Mouse (Mus musculus) ES-E14 (cell line): ENCODE data around the gene Birc6. TPM values are rescaled to one million over a fixed set of nuclear protein-coding genes. Genes with fewer than 3 reads are reported as not detected.

Experiments used
- DNase-seq: peaks from one replicate; pipeline ENCODE4 v3.0.0-alpha.2; 2013; ENCODE audit warnings: low read depth, low spot score
- H3K27ac ChIP-seq: 2 replicates; pipeline ENCODE4 v1.5.1; 2012; ENCODE audit warnings: low read depth, mild to moderate bottlenecking, low read length, moderate library complexity, mixed read lengths; ENCODE audit not compliant: poor library complexity, insufficient read depth, severe bottlenecking
- H3K36me3 ChIP-seq: 2 replicates; pipeline ENCODE4 v1.6.1; 2012; ENCODE audit warnings: mild to moderate bottlenecking, low read length, moderate library complexity, mixed read lengths; ENCODE audit not compliant: control insufficient read depth, poor library complexity, insufficient read depth, severe bottlenecking
- H3K4me1 ChIP-seq, 2 experiments: fragments of 150-350 bp in 1 of 2; sonication (generic) in 1 of 2; 2 replicates each; pipeline ENCODE4 v1.6.1; 2012; ENCODE audit warnings: low read length in 2 of 2, mild to moderate bottlenecking in 1 of 2, mixed read lengths in 1 of 2; ENCODE audit not compliant: control insufficient read depth in 2 of 2, insufficient read depth in 2 of 2, poor library complexity in 1 of 2
- H3K4me3 ChIP-seq, 2 experiments: fragments of 150-350 bp in 1 of 2; sonication (generic) in 1 of 2; 2 replicates each; pipeline ENCODE4 v1.5.1; 2012; ENCODE audit warnings: low read length in 2 of 2, low read depth in 1 of 2, mild to moderate bottlenecking in 1 of 2, mixed read lengths in 1 of 2; ENCODE audit not compliant: insufficient read depth in 1 of 2, poor library complexity in 1 of 2, severe bottlenecking in 1 of 2
- H3K9ac ChIP-seq: 2 replicates; pipeline ENCODE4 v1.6.1; 2012; ENCODE audit warnings: low read depth, mild to moderate bottlenecking, low read length, mixed read lengths; ENCODE audit not compliant: poor library complexity, insufficient read depth, severe bottlenecking
- H3K9me3 ChIP-seq: fragments of 150-350 bp; sonication (generic); 2 replicates; pipeline ENCODE4 v1.6.1; 2012; ENCODE audit warnings: low read depth, mild to moderate bottlenecking, low read length; ENCODE audit not compliant: control insufficient read depth, insufficient read depth
- CHD2 ChIP-seq: IDR thresholded peaks from 2 replicates; pipeline ENCODE4 v1.6.1; 2014; ENCODE audit warnings: mild to moderate bottlenecking, low read depth, low read length, inconsistent platforms
- HCFC1 ChIP-seq: IDR thresholded peaks from 2 replicates; pipeline ENCODE4 v1.6.1; 2012; ENCODE audit warnings: low read length, inconsistent platforms, borderline replicate concordance; ENCODE audit not compliant: insufficient read depth
- MAFK ChIP-seq: IDR thresholded peaks from 2 replicates; pipeline ENCODE4 v1.6.1; 2014; ENCODE audit warnings: mild to moderate bottlenecking, low read depth, low read length, inconsistent platforms; ENCODE audit not compliant: insufficient read depth
- ZC3H11A ChIP-seq: IDR thresholded peaks from 2 replicates; pipeline ENCODE4 v1.6.1; 2012; ENCODE audit warnings: low read depth, mild to moderate bottlenecking, inconsistent platforms, low read length, borderline replicate concordance
- ZNF384 ChIP-seq: IDR thresholded peaks from 2 replicates; pipeline ENCODE4 v1.6.1; 2012; ENCODE audit warnings: low read depth, low read length, inconsistent platforms
- in situ Hi-C, 2 experiments: fragments of 600-800 bp; cut with MboI; formaldehyde crosslinking; loops; one replicate each; pipeline ENCODE4 v1.15.1; 2025; ENCODE audit warnings: low sequenced_read_pairs in 2 of 2, inconsistent platforms in 1 of 2; ENCODE audit not compliant: unreplicated experiment in 2 of 2
- total RNA-seq: library from RNA; depleted of rRNA; stranded (reverse); fragments of 300-350 nt; gene quantifications from 2 replicates; pipeline ENCODE4 v1.2.3, GENCODE M21; 2012

Gene Birc6
- total RNA-seq, 1 experiment, result 122 TPM

- in situ Hi-C loops, result no loop called here
- DNase-seq, result no peak
- TF ChIP-seq HCFC1, result no peak
- Histone ChIP-seq H3K9me3 (no peaks in the 10 kb centered on the region), H3K4me1 (no peaks in the 10 kb centered on the region), H3K9ac (no peak overlapping the region), H3K4me3 (no peak overlapping the region), H3K27ac (no peak overlapping the region), H3K36me3 (no peaks in the 10 kb centered on the region)
Observed at GRCm38 (mm10) chr17:74512308-74512707, 15.8 kb upstream of the Birc6 start.

GRCm38 (mm10) chr17:74522797-74523723 lies 5.0 kb upstream of the Birc6 start:
- Histone ChIP-seq H3K9ac (no peak overlapping the region), H3K4me3 (no peak overlapping the region), H3K27ac (no peak overlapping the region), H3K4me1 (0 out of 4 replicates have a peak, but pooled peaks cover 0 to 2% of the 10 kb centered on the region in 2 experiments), H3K9me3 (no peaks in the 10 kb centered on the region), H3K36me3 (no peaks in the 10 kb centered on the region)
- in situ Hi-C loops, result no loop called here
- TF ChIP-seq MAFK, result no peak
- no peak for TF ChIP-seq ZNF384
- TF ChIP-seq CHD2, result no peak
- no peak for TF ChIP-seq HCFC1
- TF ChIP-seq ZC3H11A, result no peak
- DNase-seq, result peak; percentile 46

- TF ChIP-seq HCFC1, result no peak
- no peak for TF ChIP-seq CHD2
- no peak for TF ChIP-seq ZC3H11A
- no peak for TF ChIP-seq MAFK
- TF ChIP-seq ZNF384, result peak; percentile 66; the same call in 1 of the 2 replicates
- Histone ChIP-seq H3K9ac (peak overlapping the region; percentile 39; the same call in 1 of the 2 replicates), H3K4me1 (peaks cover 2% of the 10 kb centered on the region in 2 experiments; a peak in 2 of 4 replicates), H3K36me3 (no peaks in the 10 kb centered on the region), H3K4me3 (peak overlapping the region; percentile 64 to 69; a peak in 3 of 4 replicates), H3K9me3 (no peaks in the 10 kb centered on the region), H3K27ac (peak overlapping the region; percentile 93; the same call in 1 of the 2 replicates)
- in situ Hi-C loops, result no loop called here
- no peak for DNase-seq
Observed at GRCm38 (mm10) chr17:74526117-74526516, 2.0 kb upstream of the Birc6 start.

- peak overlapping the region; percentile 64 to 69 for H3K4me3 ChIP-seq
Observed at GRCm38 (mm10) chr17:74526806-74527653, 1.1 kb upstream of the Birc6 start.

More at GRCm38 (mm10) chr17:74526806-74527653, 1.1 kb upstream of the Birc6 start:
- H3K9ac ChIP-seq, result peak overlapping the region; percentile 79; the same call in 1 of the 2 replicates
- in situ Hi-C loops, result no loop called here
- H3K4me1 ChIP-seq, result peaks cover 2% of the 10 kb centered on the region in 2 experiments; a peak in 2 of 4 replicates
- TF ChIP-seq HCFC1 (no peak), ZNF384 (peak; percentile 84), ZC3H11A (no peak), MAFK (peak; percentile 92), CHD2 (no peak)
- H3K27ac ChIP-seq, result peak overlapping the region; percentile 93; the same call in 1 of the 2 replicates
- H3K36me3 ChIP-seq, result no peaks in the 10 kb centered on the region
- peak; percentile 46 for DNase-seq
- no peaks in the 10 kb centered on the region for H3K9me3 ChIP-seq
